Mouse (Mus musculus) midbrain, embryonic 11.5 days (tissue): ENCODE data around the gene Rnf182. TPM values are rescaled to one million over a fixed set of nuclear protein-coding genes. Genes with fewer than 3 reads are reported as not detected.

Source experiments
- ATAC-seq: fragments of 200-750 bp; cut with Nextera tagmentation; 2 replicates; pipeline ENCODE4 v1.8.0; 2017; ENCODE audit warnings: moderate TSS enrichment, moderate library complexity; ENCODE audit not compliant: low FRiP score
- DNase-seq: peaks from one replicate; pipeline ENCODE4 v3.0.0; 2015; ENCODE audit warnings: low spot score; ENCODE audit errors: missing footprints
- H3K27ac ChIP-seq: fragments of 300-500 bp; sonication (generic); 2 replicates; pipeline ENCODE4 v1.5.1; 2014; ENCODE audit warnings: low read depth, low read length
- H3K27me3 ChIP-seq: fragments of 300-500 bp; sonication (generic); 2 replicates; pipeline ENCODE4 v1.6.1; 2014; ENCODE audit warnings: mild to moderate bottlenecking, low read length, moderate library complexity, mixed read lengths; ENCODE audit not compliant: control insufficient read depth, insufficient read depth
- H3K36me3 ChIP-seq: fragments of 300-500 bp; sonication (generic); 2 replicates; pipeline ENCODE4 v1.6.1; 2014; ENCODE audit warnings: mild to moderate bottlenecking, low read length, moderate library complexity, mixed read lengths; ENCODE audit not compliant: control insufficient read depth, insufficient read depth
- H3K4me1 ChIP-seq: fragments of 300-500 bp; sonication (generic); 2 replicates; pipeline ENCODE4 v1.6.1; 2014; ENCODE audit warnings: low read length; ENCODE audit not compliant: control insufficient read depth, insufficient read depth
- H3K4me2 ChIP-seq: fragments of 300-500 bp; sonication (generic); 2 replicates; pipeline ENCODE4 v1.6.1; 2014; ENCODE audit warnings: mild to moderate bottlenecking, moderate library complexity
- H3K4me3 ChIP-seq: fragments of 300-500 bp; sonication (generic); 2 replicates; pipeline ENCODE4 v1.5.1; 2014; ENCODE audit warnings: low read depth, low read length
- H3K9ac ChIP-seq: fragments of 300-500 bp; sonication (generic); 2 replicates; pipeline ENCODE4 v1.6.1; 2014; ENCODE audit warnings: low read length
- H3K9me3 ChIP-seq: fragments of 300-500 bp; sonication (generic); 2 replicates; pipeline ENCODE4 v1.6.1; 2016; ENCODE audit warnings: low read length; ENCODE audit not compliant: control insufficient read depth
- WGBS: fragments of 180-500 bp; shearing (Covaris S2); extraction: QIAGEN DNeasy Blood & Tissue Kit; methylation state at CpG from one replicate; pipeline ENCODE4 v1.1.7; 2014; 5-methylcytosine and 5-hydroxymethylcytosine counted together
- polyA plus RNA-seq: library from polyadenylated mRNA; unstranded; fragments of >200 nt; fragmentation: Nextera tagmentation; extraction: Ambion mirVana; gene quantifications from 2 replicates; pipeline ENCODE4 v1.2.1, GENCODE M21; 2014

The Rnf182 gene
- polyA plus RNA-seq, 1 experiment from 2014 or later: 7.7 TPM

GRCm38 (mm10) chr13:43602440-43602839, 13.1 kb upstream of the Rnf182 start:
- Histone ChIP-seq H3K27ac (no peak overlapping the region), H3K9me3 (no peaks in the 10 kb centered on the region), H3K4me3 (no peak overlapping the region), H3K36me3 (no peaks in the 10 kb centered on the region), H3K27me3 (no peaks in the 10 kb centered on the region), H3K4me1 (no peaks in the 10 kb centered on the region), H3K9ac (no peak overlapping the region), H3K4me2 (no peak overlapping the region)
- WGBS: 79% methylated on average over 2 of the region's 2 CpGs
- ATAC-seq: no peak
- no peak for DNase-seq

GRCm38 (mm10) chr13:43603042-43603441, 12.5 kb upstream of the Rnf182 start:
- DNase-seq (no peak), ATAC-seq (no peak)
- no peak overlapping the region for H3K4me3 ChIP-seq
- H3K36me3 ChIP-seq: no peaks in the 10 kb centered on the region
- WGBS: 77% methylated on average over 13 of the region's 13 CpGs
- no peak overlapping the region for H3K27ac ChIP-seq
- H3K4me2 ChIP-seq: no peak overlapping the region
- H3K9me3 ChIP-seq: no peaks in the 10 kb centered on the region
- H3K27me3 ChIP-seq: no peaks in the 10 kb centered on the region
- no peaks in the 10 kb centered on the region for H3K4me1 ChIP-seq
- H3K9ac ChIP-seq: no peak overlapping the region

GRCm38 (mm10) chr13:43608854-43609253, 6.7 kb upstream of the Rnf182 start:
- H3K27ac ChIP-seq: no peak overlapping the region
- no peaks in the 10 kb centered on the region for H3K27me3 ChIP-seq
- DNase-seq (no peak), ATAC-seq (no peak)
- no peak overlapping the region for H3K4me3 ChIP-seq
- no peaks in the 10 kb centered on the region for H3K9me3 ChIP-seq
- H3K4me2 ChIP-seq: no peak overlapping the region
- no peak overlapping the region for H3K9ac ChIP-seq
- 72% methylated on average over 6 of the region's 6 CpGs for WGBS
- no peaks in the 10 kb centered on the region for H3K4me1 ChIP-seq
- no peaks in the 10 kb centered on the region for H3K36me3 ChIP-seq

- H3K4me1 ChIP-seq: peaks cover 9% of the 10 kb centered on the region; the same call in 1 of the 2 replicates
- 88% methylated on average over 6 of the region's 6 CpGs for WGBS
- no peak overlapping the region for H3K9ac ChIP-seq
- ATAC-seq (no peak), DNase-seq (no peak)
- H3K4me3 ChIP-seq: no peak overlapping the region
- H3K27me3 ChIP-seq: no peaks in the 10 kb centered on the region
- no peaks in the 10 kb centered on the region for H3K36me3 ChIP-seq
- H3K27ac ChIP-seq: no peak overlapping the region
- no peak overlapping the region for H3K4me2 ChIP-seq
- no peaks in the 10 kb centered on the region for H3K9me3 ChIP-seq
Measured at GRCm38 (mm10) chr13:43612040-43612439, 3.5 kb upstream of the Rnf182 start.

- Histone ChIP-seq H3K36me3 (no peaks in the 10 kb centered on the region), H3K4me2 (no peak overlapping the region), H3K4me3 (no peak overlapping the region), H3K9me3 (no peaks in the 10 kb centered on the region), H3K27ac (no peak overlapping the region), H3K9ac (no peak overlapping the region), H3K4me1 (peaks cover 9% of the 10 kb centered on the region; the same call in 1 of the 2 replicates), H3K27me3 (no peaks in the 10 kb centered on the region)
- WGBS: 79% methylated on average over 3 of the region's 3 CpGs
- ATAC-seq (no peak), DNase-seq (no peak)
Measured at GRCm38 (mm10) chr13:43614667-43615066, 843 bp upstream of the Rnf182 start.

GRCm38 (mm10) chr13:43615194-43615576, 325 bp upstream of the Rnf182 start:
- peaks cover 9% of the 10 kb centered on the region; the same call in 1 of the 2 replicates for H3K4me1 ChIP-seq
- 23% methylated on average over 9 of the region's 9 CpGs for WGBS
- peak overlapping the region; percentile 79 for H3K9ac ChIP-seq
- no peak overlapping the region; the same call in 1 of the 2 replicates for H3K27ac ChIP-seq
- H3K4me3 ChIP-seq: peak overlapping the region; percentile 66
- no peaks in the 10 kb centered on the region for H3K36me3 ChIP-seq
- H3K27me3 ChIP-seq: no peaks in the 10 kb centered on the region
- H3K9me3 ChIP-seq: no peaks in the 10 kb centered on the region
- ATAC-seq: peak; percentile 64
- H3K4me2 ChIP-seq: peak overlapping the region; percentile 50
- DNase-seq: no peak

GRCm38 (mm10) chr13:43616551-43616950, 1.0 kb downstream of the Rnf182 start:
- Histone ChIP-seq H3K4me3 (peak overlapping the region; percentile 66), H3K27ac (no peak overlapping the region), H3K36me3 (no peaks in the 10 kb centered on the region), H3K4me1 (peaks cover 9% of the 10 kb centered on the region; the same call in 1 of the 2 replicates), H3K4me2 (peak overlapping the region; percentile 50), H3K27me3 (no peaks in the 10 kb centered on the region), H3K9me3 (no peaks in the 10 kb centered on the region), H3K9ac (peak overlapping the region; percentile 79)
- ATAC-seq: no peak
- DNase-seq: peak; percentile 90
- 42% methylated on average over 6 of the region's 6 CpGs for WGBS

- H3K36me3 ChIP-seq: no peaks in the 10 kb centered on the region
- no peaks in the 10 kb centered on the region for H3K27me3 ChIP-seq
- H3K9me3 ChIP-seq: no peaks in the 10 kb centered on the region
- no peak overlapping the region for H3K27ac ChIP-seq
- peaks cover 9% of the 10 kb centered on the region; the same call in 1 of the 2 replicates for H3K4me1 ChIP-seq
- H3K4me2 ChIP-seq: no peak overlapping the region
- H3K4me3 ChIP-seq: no peak overlapping the region
- 75% methylated on average over 4 of the region's 4 CpGs for WGBS
- DNase-seq (no peak), ATAC-seq (no peak)
- H3K9ac ChIP-seq: no peak overlapping the region
Measured at GRCm38 (mm10) chr13:43619550-43620175, 4.2 kb downstream of the Rnf182 start.

- DNase-seq (no peak), ATAC-seq (no peak)
- Histone ChIP-seq H3K4me1 (no peaks in the 10 kb centered on the region), H3K27ac (no peak overlapping the region), H3K4me2 (no peak overlapping the region), H3K9me3 (no peaks in the 10 kb centered on the region), H3K9ac (no peak overlapping the region), H3K4me3 (no peak overlapping the region), H3K27me3 (no peaks in the 10 kb centered on the region), H3K36me3 (no peaks in the 10 kb centered on the region)
- WGBS: 83% methylated on average over 5 of the region's 5 CpGs
Measured at GRCm38 (mm10) chr13:43627922-43628321, 12.4 kb downstream of the Rnf182 start.
